Mouse (Mus musculus) embryonic facial prominence, embryonic 11.5 days (tissue): ENCODE data around the gene Tm9sf3. TPM values are rescaled to one million over a fixed set of nuclear protein-coding genes. Genes with fewer than 3 reads are reported as not detected.
A peak's percentile ranks its signal among the peaks of the same experiment; 100 is the strongest.

Source experiments
- ATAC-seq: fragments of 200-750 bp; cut with Nextera tagmentation; replicated peaks from 2 replicates; pipeline ENCODE4 v1.8.0; 2017; ENCODE audit warnings: low read depth; ENCODE audit not compliant: insufficient number of reproducible peaks, low FRiP score, low TSS enrichment
- DNase-seq: peaks from one replicate; pipeline ENCODE4 v3.0.0-alpha.2; 2015; ENCODE audit warnings: low spot score
- H3K27ac ChIP-seq: fragments of 300-500 bp; sonication (generic); replicated peaks from 2 replicates; pipeline ENCODE4 v1.5.1; 2014; ENCODE audit warnings: mild to moderate bottlenecking, low read depth, low read length, control low read depth
- H3K27me3 ChIP-seq: fragments of 300-500 bp; sonication (generic); 2 replicates; pipeline ENCODE4 v1.6.1; 2014; ENCODE audit warnings: mild to moderate bottlenecking, low read length, moderate library complexity, mixed read lengths; ENCODE audit not compliant: control insufficient read depth, insufficient read depth
- H3K36me3 ChIP-seq: fragments of 300-500 bp; sonication (generic); replicated peaks from 2 replicates; pipeline ENCODE4 v1.6.1; 2014; ENCODE audit warnings: low read depth, mild to moderate bottlenecking, low read length, moderate library complexity, mixed read lengths; ENCODE audit not compliant: control insufficient read depth, insufficient read depth
- H3K4me1 ChIP-seq: fragments of 300-500 bp; sonication (generic); 2 replicates; pipeline ENCODE4 v1.6.1; 2014; ENCODE audit warnings: low read length, mixed read lengths; ENCODE audit not compliant: control insufficient read depth, insufficient read depth
- H3K4me2 ChIP-seq: fragments of 300-500 bp; sonication (generic); 2 replicates; pipeline ENCODE4 v1.6.1; 2014; ENCODE audit warnings: low read depth, mild to moderate bottlenecking, control low read depth, low read length, moderate library complexity
- H3K4me3 ChIP-seq: fragments of 300-500 bp; sonication (generic); 2 replicates; pipeline ENCODE4 v1.5.1; 2014; ENCODE audit warnings: low read depth, low read length, control low read depth
- H3K9ac ChIP-seq: fragments of 300-500 bp; sonication (generic); replicated peaks from 2 replicates; pipeline ENCODE4 v1.6.1; 2014; ENCODE audit warnings: mild to moderate bottlenecking, control low read depth, low read length
- H3K9me3 ChIP-seq: fragments of 300-500 bp; sonication (generic); replicated peaks from 2 replicates; pipeline ENCODE4 v1.6.1; 2016; ENCODE audit warnings: mild to moderate bottlenecking, low read length, inconsistent platforms, mixed read lengths; ENCODE audit not compliant: control insufficient read depth
- WGBS: fragments of 180-500 bp; shearing (Covaris S2); extraction: QIAGEN DNeasy Blood & Tissue Kit; methylation state at CpG from one replicate; pipeline ENCODE4 v1.1.7; 2014; 5-methylcytosine and 5-hydroxymethylcytosine counted together
- polyA plus RNA-seq: library from polyadenylated mRNA; unstranded; fragments of >200 nt; fragmentation: Nextera tagmentation; extraction: Ambion mirVana; gene quantifications from 2 replicates; pipeline ENCODE4 v1.2.1, GENCODE M21; 2014

The Tm9sf3 gene
- polyA plus RNA-seq, 1 experiment from 2014 or later = 174 TPM

DNA sequence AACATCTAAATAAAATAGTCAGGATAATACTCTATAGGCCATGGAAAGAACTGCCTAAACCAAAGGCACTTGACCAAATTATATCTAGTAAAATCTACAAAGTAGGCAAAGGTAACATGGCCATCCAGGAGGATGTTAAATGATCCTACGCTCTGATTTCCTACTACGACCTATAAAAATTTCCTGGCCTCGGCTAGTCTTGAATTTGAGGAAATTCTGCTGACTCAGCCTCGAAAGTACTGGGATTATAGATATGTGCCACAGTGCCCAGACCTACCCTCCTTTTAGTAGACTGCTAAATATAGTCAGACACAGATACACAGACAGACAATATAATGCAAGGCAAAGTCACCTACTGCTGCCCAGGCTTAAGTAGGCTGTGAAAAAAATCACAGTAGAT lies 30.1 kb downstream of the Tm9sf3 start:
- ATAC-seq = no peak
- 94% methylated on average over 4 of the region's 4 CpGs for WGBS

GRCm38 (mm10) chr19:41208326-41208725 lies 55.5 kb downstream of the Tm9sf3 start:
- ATAC-seq = no peak
- Histone ChIP-seq H3K27ac (no peak overlapping the region), H3K27me3 (peaks cover 16% of the 10 kb centered on the region), H3K4me1 (peaks cover 3% of the 10 kb centered on the region), H3K36me3 (no peaks in the 10 kb centered on the region), H3K4me3 (no peak overlapping the region), H3K9ac (no peak overlapping the region), H3K4me2 (no peak overlapping the region), H3K9me3 (no peaks in the 10 kb centered on the region)
- DNase-seq = no peak
- WGBS = 70% methylated on average over 7 of the region's 7 CpGs

More for the DNA sequence above, 30.1 kb downstream of the Tm9sf3 start:
- H3K27me3 ChIP-seq = no peaks in the 10 kb centered on the region
- no peak overlapping the region for H3K9ac ChIP-seq
- no peak overlapping the region for H3K27ac ChIP-seq
- peaks cover 10% of the 10 kb centered on the region for H3K36me3 ChIP-seq
- no peaks in the 10 kb centered on the region for H3K4me1 ChIP-seq
- H3K4me2 ChIP-seq = no peak overlapping the region
- no peak overlapping the region for H3K4me3 ChIP-seq
- no peak for DNase-seq
- H3K9me3 ChIP-seq = no peaks in the 10 kb centered on the region

- Histone ChIP-seq H3K4me1 (peaks cover 3% of the 10 kb centered on the region), H3K4me3 (peak within 1 kb of the TSS; percentile 36), H3K9ac (peak within 1 kb of the TSS; percentile 4), H3K4me2 (peak within 1 kb of the TSS; percentile 91), H3K9me3 (no peaks in the 10 kb centered on the region; the same call in 1 of the 2 replicates), H3K27ac (no peak within 1 kb of the TSS), H3K36me3 (no peaks in the 10 kb centered on the region), H3K27me3 (peaks cover 16% of the 10 kb centered on the region)
- 2% methylated on average over 32 of the region's 32 CpGs for WGBS
- peak; percentile 84 for DNase-seq
- ATAC-seq = peak; percentile 95
These were observed 56.9 kb downstream of the Tm9sf3 start, which contains the start of gene Tll2 for GRCm38 (mm10) chr19:41206811-41207344. TSS of gene Tll2 (minus strand) at chr19:41206835.

GRCm38 (mm10) chr19:41206041-41206810 lies 57.6 kb downstream of the Tm9sf3 start:
- Histone ChIP-seq H3K9me3 (no peaks in the 10 kb centered on the region; the same call in 1 of the 2 replicates), H3K4me2 (peak overlapping the region; percentile 91), H3K9ac (peak overlapping the region; percentile 4), H3K4me3 (peak overlapping the region; percentile 36), H3K27me3 (peaks cover 16% of the 10 kb centered on the region), H3K4me1 (peaks cover 3% of the 10 kb centered on the region), H3K27ac (no peak overlapping the region), H3K36me3 (no peaks in the 10 kb centered on the region)
- peak; percentile 35; the same call in 1 of the 2 replicates for ATAC-seq
- peak; percentile 33 for DNase-seq
- WGBS = under 1% methylated on average over 46 of the region's 46 CpGs

- 68% methylated on average over 11 of the region's 11 CpGs for WGBS
- DNase-seq = peak; percentile 24
- peaks cover 16% of the 10 kb centered on the region for H3K27me3 ChIP-seq
These were observed 59.4 kb downstream of the Tm9sf3 start for GRCm38 (mm10) chr19:41204159-41205081.

DNA sequence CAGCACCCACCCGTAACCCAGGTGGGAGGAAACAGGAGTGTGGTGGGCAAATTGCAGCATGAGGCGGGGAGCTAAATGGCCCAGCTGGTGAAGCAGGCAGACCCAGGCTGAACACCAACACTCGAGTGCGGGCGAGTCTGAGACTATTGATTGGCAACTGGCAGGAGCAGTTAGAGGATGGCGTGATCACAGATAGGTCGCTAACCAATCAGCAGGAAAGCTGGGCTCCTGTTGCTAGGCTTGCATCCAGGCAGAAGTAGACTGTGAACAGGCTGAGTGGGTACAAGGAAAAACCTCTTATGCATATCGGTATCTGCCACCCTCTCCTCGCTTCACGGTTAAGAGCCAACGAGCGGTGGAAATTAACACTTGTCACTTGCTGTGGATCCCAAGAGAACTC lies 66.2 kb downstream of the Tm9sf3 start:
- no peak overlapping the region for H3K9ac ChIP-seq
- ATAC-seq (no peak), DNase-seq (no peak)
- H3K4me1 ChIP-seq = no peaks in the 10 kb centered on the region
- 85% methylated on average over 12 of the region's 12 CpGs for WGBS
- H3K27me3 ChIP-seq = no peaks in the 10 kb centered on the region
- no peak overlapping the region for H3K27ac ChIP-seq
- no peaks in the 10 kb centered on the region for H3K36me3 ChIP-seq
- H3K4me2 ChIP-seq = no peak overlapping the region
- no peak overlapping the region for H3K4me3 ChIP-seq
- no peaks in the 10 kb centered on the region; the same call in 1 of the 2 replicates for H3K9me3 ChIP-seq

More at GRCm38 (mm10) chr19:41204159-41205081, 59.4 kb downstream of the Tm9sf3 start:
- Histone ChIP-seq H3K4me3 (no peak overlapping the region), H3K27ac (no peak overlapping the region), H3K4me1 (peaks cover 3% of the 10 kb centered on the region), H3K36me3 (no peaks in the 10 kb centered on the region), H3K4me2 (no peak overlapping the region), H3K9ac (no peak overlapping the region), H3K9me3 (no peaks in the 10 kb centered on the region; the same call in 1 of the 2 replicates)
- ATAC-seq = no peak

GRCm38 (mm10) chr19:41193379-41193778 lies 70.4 kb downstream of the Tm9sf3 start:
- no peaks in the 10 kb centered on the region for H3K27me3 ChIP-seq

More at GRCm38 (mm10) chr19:41193379-41193778, 70.4 kb downstream of the Tm9sf3 start:
- Histone ChIP-seq H3K4me2 (no peak overlapping the region), H3K36me3 (no peaks in the 10 kb centered on the region), H3K4me1 (no peaks in the 10 kb centered on the region), H3K9ac (no peak overlapping the region), H3K9me3 (no peaks in the 10 kb centered on the region), H3K4me3 (no peak overlapping the region), H3K27ac (no peak overlapping the region)
- 64% methylated on average over 1 of the region's 1 CpGs for WGBS
- DNase-seq = no peak
- ATAC-seq = no peak
